Mouse (Mus musculus) hindbrain, embryonic 11.5 days (tissue): ENCODE results near the gene Cd68. TPM values are rescaled to one million over a fixed set of nuclear protein-coding genes. Genes with fewer than 3 reads are reported as not detected.
"Not testable (repeated sequence)": the region's sequence is repeated elsewhere in the genome, so short reads cannot be mapped to it uniquely, and the experiment has no call there.

Experiments
- ATAC-seq: fragments of 200-750 bp; cut with Nextera tagmentation; 2 replicates; pipeline ENCODE4 v1.8.0; 2017; ENCODE audit warnings: mild to moderate bottlenecking, moderate TSS enrichment, moderate library complexity; ENCODE audit not compliant: low FRiP score
- DNase-seq: peaks from one replicate; pipeline ENCODE4 v3.0.0-alpha.2; 2015; ENCODE audit warnings: low spot score
- H3K27ac ChIP-seq: fragments of 300-500 bp; sonication (generic); 2 replicates; pipeline ENCODE4 v1.5.1; 2014; ENCODE audit warnings: mild to moderate bottlenecking, low read depth, low read length
- H3K27me3 ChIP-seq: fragments of 300-500 bp; sonication (generic); 2 replicates; pipeline ENCODE4 v1.6.1; 2014; ENCODE audit warnings: mild to moderate bottlenecking, low read length, moderate library complexity, mixed read lengths; ENCODE audit not compliant: control insufficient read depth, insufficient read depth
- H3K36me3 ChIP-seq: fragments of 300-500 bp; sonication (generic); 2 replicates; pipeline ENCODE4 v1.6.1; 2014; ENCODE audit warnings: mild to moderate bottlenecking, low read length, moderate library complexity, mixed read lengths; ENCODE audit not compliant: control insufficient read depth, insufficient read depth
- H3K4me1 ChIP-seq: fragments of 300-500 bp; sonication (generic); replicated peaks from 2 replicates; pipeline ENCODE4 v1.6.1; 2014; ENCODE audit warnings: low read length, mixed read lengths; ENCODE audit not compliant: control insufficient read depth, insufficient read depth
- H3K4me2 ChIP-seq: fragments of 300-500 bp; sonication (generic); replicated peaks from 2 replicates; pipeline ENCODE4 v1.6.1; 2014; ENCODE audit warnings: mild to moderate bottlenecking, low read depth, low read length
- H3K4me3 ChIP-seq: fragments of 300-500 bp; sonication (generic); 2 replicates; pipeline ENCODE4 v1.5.1; 2014; ENCODE audit warnings: low read depth, low read length
- H3K9ac ChIP-seq: fragments of 300-500 bp; sonication (generic); 2 replicates; pipeline ENCODE4 v1.6.1; 2014; ENCODE audit warnings: low read depth, low read length
- H3K9me3 ChIP-seq: fragments of 300-500 bp; sonication (generic); 2 replicates; pipeline ENCODE4 v1.6.1; 2016; ENCODE audit warnings: low read length; ENCODE audit not compliant: control insufficient read depth
- WGBS: fragments of 180-500 bp; shearing (Covaris S2); extraction: QIAGEN DNeasy Blood & Tissue Kit; methylation state at CpG from one replicate; pipeline ENCODE4 v1.1.7; 2014; 5-methylcytosine and 5-hydroxymethylcytosine counted together
- microRNA counts: library from miRNA; unstranded; fragments of <30 nt; microRNA quantifications from one replicate; lab custom pipeline; 2015
- polyA plus RNA-seq: library from polyadenylated mRNA; unstranded; fragments of >200 nt; fragmentation: Nextera tagmentation; extraction: Ambion mirVana; gene quantifications from 2 replicates; pipeline ENCODE4 v1.2.1, GENCODE M21; 2014

The Cd68 gene
- polyA plus RNA-seq, 1 experiment from 2014 or later = 8.2 TPM

DNA sequence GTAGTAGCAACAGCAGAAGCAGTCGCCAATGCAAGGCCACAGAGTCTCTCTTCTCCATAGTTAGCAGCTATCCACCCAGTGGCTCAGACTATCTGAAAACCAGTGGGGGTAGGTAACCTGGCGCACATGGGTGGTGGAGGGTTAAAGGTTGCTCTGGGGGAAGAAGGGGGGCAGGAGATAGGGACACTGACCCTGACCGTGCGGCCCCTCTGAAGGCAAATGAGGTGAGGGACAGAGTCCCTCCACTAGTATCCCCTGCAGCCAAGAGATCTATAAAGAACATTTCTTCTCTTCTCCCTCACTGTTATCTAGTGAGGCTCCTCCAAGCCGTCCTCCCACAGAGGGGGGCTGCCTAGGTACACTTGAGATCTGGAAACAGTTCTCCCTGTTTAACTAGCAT, 48.1 kb downstream of the Cd68 start, which contains the start of gene Shbg:
Shbg (minus strand) TSS at position 101 of the 400 bp plus-strand sequence.
- no peak within 1 kb of the TSS for H3K27ac ChIP-seq
- H3K9ac ChIP-seq = no peak within 1 kb of the TSS

GRCm38 (mm10) chr11:69616781-69617180, 49.2 kb downstream of the Cd68 start:
- Histone ChIP-seq H3K27me3 (no peaks in the 10 kb centered on the region), H3K4me3 (no peak overlapping the region), H3K27ac (no peak overlapping the region), H3K9ac (no peak overlapping the region), H3K4me2 (no peak overlapping the region), H3K9me3 (no peaks in the 10 kb centered on the region), H3K36me3 (no peaks in the 10 kb centered on the region), H3K4me1 (peaks cover 3% of the 10 kb centered on the region; the same call in 1 of the 2 replicates)
- ATAC-seq (no peak), DNase-seq (no peak)
- WGBS = 42% methylated on average over 10 of the region's 10 CpGs

More for the DNA sequence above, 48.1 kb downstream of the Cd68 start, which contains the start of gene Shbg:
- Histone ChIP-seq H3K4me1 (peaks cover 3% of the 10 kb centered on the region; the same call in 1 of the 2 replicates), H3K4me2 (no peak within 1 kb of the TSS), H3K27me3 (no peaks in the 10 kb centered on the region), H3K36me3 (no peaks in the 10 kb centered on the region), H3K9me3 (no peaks in the 10 kb centered on the region), H3K4me3 (no peak within 1 kb of the TSS)
- 78% methylated on average over 5 of the region's 5 CpGs for WGBS
- DNase-seq = no peak
- ATAC-seq = no peak

GRCm38 (mm10) chr11:69614257-69614588, 51.7 kb downstream of the Cd68 start:
- H3K4me3 ChIP-seq, ATAC-seq, H3K36me3 ChIP-seq, H3K27ac ChIP-seq, H3K9ac ChIP-seq, H3K4me1 ChIP-seq, DNase-seq, H3K4me2 ChIP-seq, H3K27me3 ChIP-seq, H3K9me3 ChIP-seq: not testable (repeated sequence)
- WGBS = 52% methylated on average over 11 of the region's 11 CpGs

MicroRNAs within 50 kb of the gene (microRNA counts, 519-probe panel; counts per million panel counts)
- microRNA mmu-miR-1934 (lab: Ali Mortazavi, UCI) (not detected), microRNA mmu-miR-467f (lab: Ali Mortazavi, UCI) (3,437 counts per million, percentile 22 among the panel's probes with 10 or more counts)

Other genes with a start within 250 kb of the Cd68 start
- gene Dnah2, start 117.0 kb downstream of the Cd68 start, polyA plus RNA-seq = 0.68 and 1.6 TPM in 2 replicates
- gene Efnb3, start 105.9 kb downstream of the Cd68 start, polyA plus RNA-seq = 12.2 and 15.5 TPM in 2 replicates
- gene Wrap53, start 85.9 kb downstream of the Cd68 start, polyA plus RNA-seq = 36.6 and 37.8 TPM in 2 replicates
- gene Trp53, start 85.8 kb downstream of the Cd68 start, polyA plus RNA-seq = 156 and 159 TPM in 2 replicates
- 11.7 and 13.1 TPM in 2 replicates for gene Atp1b2, start 60.2 kb downstream of the Cd68 start, polyA plus RNA-seq
- 0.17 TPM in 1 of 2 replicates, not detected in the other for gene Shbg, start 48.2 kb downstream of the Cd68 start, polyA plus RNA-seq
- gene Sat2, start 44.1 kb downstream of the Cd68 start, polyA plus RNA-seq = 15.0 and 20.6 TPM in 2 replicates
- gene Fxr2, start 33.2 kb downstream of the Cd68 start, polyA plus RNA-seq = 30.1 and 31.3 TPM in 2 replicates
- gene Sox15, start 10.8 kb downstream of the Cd68 start, polyA plus RNA-seq = not detected in 2 replicates
- 28.0 and 45.3 TPM in 2 replicates for gene Mpdu1, start 3.5 kb downstream of the Cd68 start, polyA plus RNA-seq
- 891 and 905 TPM in 2 replicates for gene Eif4a1, start 6.3 kb upstream of the Cd68 start, polyA plus RNA-seq
- gene Senp3, start 15.9 kb upstream of the Cd68 start, polyA plus RNA-seq = 85.8 and 101 TPM in 2 replicates
- not detected in 2 replicates for gene Tnfsf13, start 19.6 kb upstream of the Cd68 start, polyA plus RNA-seq
- 2.2 and 4.0 TPM in 2 replicates for gene Tnfsf12, start 29.7 kb upstream of the Cd68 start, polyA plus RNA-seq
- gene Tnfsfm13, start 29.9 kb upstream of the Cd68 start, polyA plus RNA-seq = 0.61 and 1.1 TPM in 2 replicates
- 46.5 and 50.1 TPM in 2 replicates for gene Polr2a, start 92.5 kb upstream of the Cd68 start, polyA plus RNA-seq
- gene Slc35g3, start 95.8 kb upstream of the Cd68 start, polyA plus RNA-seq = 0.57 and 1.1 TPM in 2 replicates
- 1.3 and 1.7 TPM in 2 replicates for gene Zbtb4, start 99.8 kb upstream of the Cd68 start, polyA plus RNA-seq
- gene Chrnb1, start 129.8 kb upstream of the Cd68 start, polyA plus RNA-seq = 1.2 and 1.5 TPM in 2 replicates
- gene Fgf11, start 135.7 kb upstream of the Cd68 start, polyA plus RNA-seq = 2.2 and 2.8 TPM in 2 replicates
- gene Tmem102, start 139.5 kb upstream of the Cd68 start, polyA plus RNA-seq = 0.83 and 0.93 TPM in 2 replicates
- not detected in 2 replicates for gene Gm39566, start 149.1 kb upstream of the Cd68 start, polyA plus RNA-seq
- gene Spem2, start 152.3 kb upstream of the Cd68 start, polyA plus RNA-seq = not detected in 2 replicates
- gene Spem1, start 156.0 kb upstream of the Cd68 start, polyA plus RNA-seq = 0.17 and 0.38 TPM in 2 replicates
- 11.5 and 16.1 TPM in 2 replicates for gene Nlgn2, start 171.6 kb upstream of the Cd68 start, polyA plus RNA-seq
- 268 and 276 TPM in 2 replicates for gene Tmem256, start 172.4 kb upstream of the Cd68 start, polyA plus RNA-seq
- 62.2 and 62.6 TPM in 2 replicates for gene Plscr3, start 180.2 kb upstream of the Cd68 start, polyA plus RNA-seq
- 0.52 TPM in 1 of 2 replicates, not detected in the other for gene Tnk1, start 192.6 kb upstream of the Cd68 start, polyA plus RNA-seq
- not detected in 2 replicates for gene Tmem95, start 211.9 kb upstream of the Cd68 start, polyA plus RNA-seq
- gene Kctd11, start 215.3 kb upstream of the Cd68 start, polyA plus RNA-seq = 2.3 and 2.4 TPM in 2 replicates
- 0.45 and 1.4 TPM in 2 replicates for gene Acap1, start 229.4 kb upstream of the Cd68 start, polyA plus RNA-seq
- 14.5 and 14.7 TPM in 2 replicates for gene 2810408A11Rik, start 234.8 kb upstream of the Cd68 start, polyA plus RNA-seq
- 15.0 and 20.6 TPM in 2 replicates for gene Neurl4, start 234.9 kb upstream of the Cd68 start, polyA plus RNA-seq
- gene Gps2, start 247.7 kb upstream of the Cd68 start, polyA plus RNA-seq = 84.3 and 89.0 TPM in 2 replicates